Mouse (Mus musculus) heart, embryonic 16.5 days (tissue): ENCODE measurements at regions not wholly inside any gene's neighbourhood (a gene's known extent, or its start where the extent isn't known, plus 50 kb on each side); places are given as distances from the start of the nearest gene placed in this dataset.

Experiments
- ATAC-seq: fragments of 200-750 bp; cut with Nextera tagmentation; replicated peaks from 2 replicates; pipeline ENCODE4 v1.8.0; 2017; ENCODE audit warnings: moderate number of reproducible peaks; ENCODE audit not compliant: insufficient read depth, low FRiP score; ENCODE audit errors: extremely low read depth
- H3K27ac ChIP-seq: fragments of 300-500 bp; sonication (generic); 2 replicates; pipeline ENCODE4 v1.5.1; 2014; ENCODE audit warnings: mild to moderate bottlenecking, low read length, control low read depth, moderate library complexity
- H3K27me3 ChIP-seq: fragments of 300-500 bp; sonication (generic); 2 replicates; pipeline ENCODE4 v1.6.1; 2014; ENCODE audit warnings: low read length, mixed read lengths; ENCODE audit not compliant: control insufficient read depth, insufficient read depth
- H3K36me3 ChIP-seq: fragments of 300-500 bp; sonication (generic); 2 replicates; pipeline ENCODE4 v1.6.1; 2014; ENCODE audit not compliant: control insufficient read depth, insufficient read depth
- H3K4me1 ChIP-seq: fragments of 300-500 bp; sonication (generic); 2 replicates; pipeline ENCODE4 v1.6.1; 2014; ENCODE audit warnings: low read length, mixed read lengths; ENCODE audit not compliant: control insufficient read depth, insufficient read depth
- H3K4me2 ChIP-seq: fragments of 300-500 bp; sonication (generic); 2 replicates; pipeline ENCODE4 v1.6.1; 2014; ENCODE audit warnings: low read depth, mild to moderate bottlenecking, control low read depth, low read length
- H3K4me3 ChIP-seq: fragments of 300-500 bp; sonication (generic); 2 replicates; pipeline ENCODE4 v1.5.1; 2014; ENCODE audit warnings: mild to moderate bottlenecking, control low read depth, low read length
- H3K9ac ChIP-seq: fragments of 300-500 bp; sonication (generic); 2 replicates; pipeline ENCODE4 v1.6.1; 2014; ENCODE audit warnings: low read length, control low read depth
- H3K9me3 ChIP-seq: fragments of 300-500 bp; sonication (generic); replicated peaks from 2 replicates; pipeline ENCODE4 v1.6.1; 2016; ENCODE audit warnings: low read length; ENCODE audit not compliant: control insufficient read depth
- WGBS: fragments of 180-500 bp; shearing (Covaris S2); extraction: QIAGEN DNeasy Blood & Tissue Kit; methylation state at CpG from one replicate; pipeline ENCODE4 v1.1.7; 2014; 5-methylcytosine and 5-hydroxymethylcytosine counted together

- H3K9ac ChIP-seq = no peak overlapping the region
- 81% methylated on average over 4 of the region's 4 CpGs for WGBS
- no peak for ATAC-seq
- H3K4me3 ChIP-seq = no peak overlapping the region
- H3K4me1 ChIP-seq = no peaks in the 10 kb centered on the region
- H3K27me3 ChIP-seq = peaks cover 11% of the 10 kb centered on the region
- no peaks in the 10 kb centered on the region for H3K9me3 ChIP-seq
- H3K4me2 ChIP-seq = no peak overlapping the region
- H3K27ac ChIP-seq = no peak overlapping the region
- no peaks in the 10 kb centered on the region for H3K36me3 ChIP-seq
Measured at GRCm38 (mm10) chr9:83308092-83308491, 132.8 kb downstream of the Lca5 start.

GRCm38 (mm10) chr9:83307349-83307938, 133.5 kb downstream of the Lca5 start:
- H3K27me3 ChIP-seq = peaks cover 11% of the 10 kb centered on the region
- H3K9me3 ChIP-seq = no peaks in the 10 kb centered on the region
- no peaks in the 10 kb centered on the region for H3K36me3 ChIP-seq
- WGBS = 71% methylated on average over 11 of the region's 11 CpGs
- H3K27ac ChIP-seq = no peak overlapping the region
- no peaks in the 10 kb centered on the region for H3K4me1 ChIP-seq
- no peak overlapping the region for H3K4me3 ChIP-seq
- ATAC-seq = no peak
- H3K9ac ChIP-seq = no peak overlapping the region
- no peak overlapping the region for H3K4me2 ChIP-seq

- 55% methylated on average over 7 of the region's 7 CpGs for WGBS
- no peak overlapping the region for H3K4me2 ChIP-seq
- no peak overlapping the region for H3K27ac ChIP-seq
- no peaks in the 10 kb centered on the region for H3K36me3 ChIP-seq
- ATAC-seq = no peak
- no peak overlapping the region for H3K9ac ChIP-seq
- H3K4me1 ChIP-seq = no peaks in the 10 kb centered on the region
- H3K27me3 ChIP-seq = peaks cover 13% of the 10 kb centered on the region
- H3K4me3 ChIP-seq = no peak overlapping the region
- no peaks in the 10 kb centered on the region for H3K9me3 ChIP-seq
Measured at GRCm38 (mm10) chr9:83304925-83305324, 136.0 kb downstream of the Lca5 start.

- no peak for ATAC-seq
Measured at GRCm38 (mm10) chr9:83300500-83300899, 140.4 kb downstream of the Lca5 start.

GRCm38 (mm10) chr9:83300044-83300443, 140.9 kb downstream of the Lca5 start:
- Histone ChIP-seq H3K4me2 (no peak overlapping the region), H3K4me3 (no peak overlapping the region), H3K9ac (no peak overlapping the region), H3K27ac (no peak overlapping the region), H3K27me3 (0 out of 2 replicates have a peak, but pooled peaks cover 2% of the 10 kb centered on the region), H3K36me3 (no peaks in the 10 kb centered on the region), H3K9me3 (no peaks in the 10 kb centered on the region), H3K4me1 (no peaks in the 10 kb centered on the region)
- WGBS = 81% methylated on average over 2 of the region's 2 CpGs
- no peak for ATAC-seq

More at GRCm38 (mm10) chr9:83300500-83300899, 140.4 kb downstream of the Lca5 start:
- H3K27ac ChIP-seq = no peak overlapping the region
- H3K27me3 ChIP-seq = peaks cover 5% of the 10 kb centered on the region; the same call in 1 of the 2 replicates
- no peak overlapping the region for H3K4me2 ChIP-seq
- H3K9me3 ChIP-seq = no peaks in the 10 kb centered on the region
- H3K4me1 ChIP-seq = no peaks in the 10 kb centered on the region
- no peak overlapping the region for H3K9ac ChIP-seq
- no peak overlapping the region for H3K4me3 ChIP-seq
- H3K36me3 ChIP-seq = no peaks in the 10 kb centered on the region
- 71% methylated on average over 4 of the region's 4 CpGs for WGBS

GRCm38 (mm10) chr9:83299623-83300022, 141.3 kb downstream of the Lca5 start:
- H3K9me3 ChIP-seq = no peaks in the 10 kb centered on the region
- WGBS = 50% methylated on average over 2 of the region's 2 CpGs
- no peak overlapping the region for H3K9ac ChIP-seq
- H3K27me3 ChIP-seq = 0 out of 2 replicates have a peak, but pooled peaks cover 2% of the 10 kb centered on the region
- no peak overlapping the region for H3K4me3 ChIP-seq
- H3K36me3 ChIP-seq = no peaks in the 10 kb centered on the region
- ATAC-seq = no peak
- no peaks in the 10 kb centered on the region for H3K4me1 ChIP-seq
- no peak overlapping the region for H3K27ac ChIP-seq
- H3K4me2 ChIP-seq = no peak overlapping the region

- no peak overlapping the region for H3K9ac ChIP-seq
- no peak overlapping the region for H3K4me3 ChIP-seq
- 0 out of 2 replicates have a peak, but pooled peaks cover 2% of the 10 kb centered on the region for H3K27me3 ChIP-seq
- 67% methylated on average over 9 of the region's 9 CpGs for WGBS
- H3K4me2 ChIP-seq = no peak overlapping the region
- no peaks in the 10 kb centered on the region for H3K4me1 ChIP-seq
- H3K27ac ChIP-seq = no peak overlapping the region
- no peaks in the 10 kb centered on the region for H3K9me3 ChIP-seq
- no peak for ATAC-seq
- H3K36me3 ChIP-seq = no peaks in the 10 kb centered on the region
Measured at GRCm38 (mm10) chr9:83295453-83295852, 145.5 kb downstream of the Lca5 start.

GRCm38 (mm10) chr9:83294441-83294840, 146.5 kb downstream of the Lca5 start:
- no peak for ATAC-seq
- H3K9ac ChIP-seq = no peak overlapping the region
- 84% methylated on average over 13 of the region's 13 CpGs for WGBS
- H3K27ac ChIP-seq = no peak overlapping the region
- H3K4me3 ChIP-seq = no peak overlapping the region
- no peaks in the 10 kb centered on the region for H3K4me1 ChIP-seq
- no peaks in the 10 kb centered on the region for H3K9me3 ChIP-seq
- H3K36me3 ChIP-seq = no peaks in the 10 kb centered on the region
- no peaks in the 10 kb centered on the region for H3K27me3 ChIP-seq
- H3K4me2 ChIP-seq = no peak overlapping the region

- Histone ChIP-seq H3K36me3 (no peaks in the 10 kb centered on the region), H3K9ac (no peak overlapping the region), H3K4me1 (no peaks in the 10 kb centered on the region), H3K4me2 (no peak overlapping the region), H3K27me3 (no peaks in the 10 kb centered on the region), H3K27ac (no peak overlapping the region), H3K4me3 (no peak overlapping the region), H3K9me3 (peaks cover 4% of the 10 kb centered on the region; the same call in 1 of the 2 replicates)
- ATAC-seq = no peak
- WGBS = 65% methylated on average over 1 of the region's 1 CpGs
Measured at GRCm38 (mm10) chr9:83284097-83284496, 137.6 kb upstream of the Hmgn3 start.
